Mouse (Mus musculus) adrenal gland, postnatal 10 days (tissue): ENCODE data around the gene Mettl2. TPM values are rescaled to one million over a fixed set of nuclear protein-coding genes. Genes with fewer than 3 reads are reported as not detected.

Experiments used
- DNase-seq: peaks from one replicate; pipeline ENCODE4 v3.0.0; 2021; ENCODE audit warnings: mixed read lengths
- total RNA-seq, 2 experiments: library from RNA; stranded (reverse); gene quantifications; 2 replicates each; pipeline ENCODE4 v1.2.3; 2021

Mettl2 gene
- total RNA-seq, 2 experiments from 2014 or later: 22.6 to 25.6 TPM

GRCm38 (mm10) chr11:105152357-105152899, 26.2 kb downstream of the Mettl2 start:
- no peak for DNase-seq

GRCm38 (mm10) chr11:105153068-105153833, 27.0 kb downstream of the Mettl2 start:
- peak; percentile 81 for DNase-seq

GRCm38 (mm10) chr11:105155915-105156314, 29.7 kb downstream of the Mettl2 start:
- no peak for DNase-seq

- DNase-seq: no peak
These were observed 30.6 kb downstream of the Mettl2 start for GRCm38 (mm10) chr11:105156748-105157267.

- DNase-seq: no peak
These were observed 31.8 kb downstream of the Mettl2 start for GRCm38 (mm10) chr11:105158047-105158446.

GRCm38 (mm10) chr11:105159673-105160360, 33.6 kb downstream of the Mettl2 start:
- no peak for DNase-seq

- no peak for DNase-seq
These were observed 35.2 kb downstream of the Mettl2 start for GRCm38 (mm10) chr11:105161411-105161810.

- DNase-seq: no peak
These were observed 38.6 kb downstream of the Mettl2 start for GRCm38 (mm10) chr11:105164516-105165510.

- DNase-seq: no peak
These were observed 40.6 kb downstream of the Mettl2 start for GRCm38 (mm10) chr11:105166780-105167179.

GRCm38 (mm10) chr11:105178516-105178915, 52.3 kb downstream of the Mettl2 start, which contains the start of gene Tlk2:
TSS of gene Tlk2 (plus strand) at chr11:105178807.
- no peak for DNase-seq

GRCm38 (mm10) chr11:105179523-105179922, 53.3 kb downstream of the Mettl2 start:
- no peak for DNase-seq

GRCm38 (mm10) chr11:105180471-105181091, 54.4 kb downstream of the Mettl2 start:
- peak; percentile 53 for DNase-seq

GRCm38 (mm10) chr11:105181126-105181637, 55.0 kb downstream of the Mettl2 start:
- DNase-seq: peak; percentile 96

GRCm38 (mm10) chr11:105181689-105182460, 55.6 kb downstream of the Mettl2 start:
- peak; percentile 60 for DNase-seq

- no peak for DNase-seq
These were observed 56.2 kb downstream of the Mettl2 start for GRCm38 (mm10) chr11:105182461-105182855.

GRCm38 (mm10) chr11:105184678-105185077, 58.5 kb downstream of the Mettl2 start:
- no peak for DNase-seq
